Mouse (Mus musculus): Measurements from ENCODE around the gene Map7d2.

DNA sequence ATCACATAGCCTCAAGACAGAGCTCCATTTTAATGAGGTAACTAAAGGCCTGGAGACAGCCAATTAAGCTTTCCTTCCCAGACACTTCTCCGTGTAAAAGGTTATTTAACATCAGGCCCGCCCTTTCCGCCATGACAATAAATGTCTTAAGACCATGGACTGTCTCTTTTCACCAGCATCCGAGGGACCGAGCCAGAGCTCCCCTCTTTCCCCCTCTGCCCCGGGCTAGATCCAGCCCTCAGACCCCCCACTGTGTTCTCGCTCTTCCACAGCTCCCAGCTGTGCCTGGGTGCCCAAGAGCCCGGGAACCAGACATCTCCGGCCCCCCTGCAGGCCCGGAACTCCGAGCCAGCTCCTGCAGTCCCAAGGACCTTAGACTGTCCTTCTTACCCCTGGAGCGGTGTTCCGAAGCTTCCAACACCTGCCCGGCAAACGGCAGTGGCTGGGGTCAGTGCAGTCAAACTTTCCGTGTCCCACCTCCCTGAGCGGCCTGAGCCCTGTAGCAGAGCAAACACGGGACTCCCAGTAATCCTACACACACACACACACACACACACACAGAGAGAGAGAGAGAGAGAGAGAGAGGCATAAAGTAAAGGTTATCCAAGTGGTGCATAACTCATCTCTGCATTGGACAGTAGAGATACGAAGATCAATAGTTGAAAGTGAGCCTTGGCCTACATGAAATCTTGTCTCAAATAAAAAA, 94.1 kb downstream of the Map7d2 start:
- TF ChIP-seq CTCF (IDR thresholded peaks at IDR 0.05; ENCODE audit: control insufficient read depth, insufficient read depth, insufficient read length) (no peak), CEBPB (IDR thresholded peaks at IDR 0.05; ENCODE audit: low read depth) (no peak), MAX (IDR thresholded peaks at IDR 0.05) (no peak), USF1 (IDR thresholded peaks at IDR 0.05; ENCODE audit: low read depth) (no peak), MYOG (IDR thresholded peaks at IDR 0.05; ENCODE audit: control insufficient read depth, extremely low read depth, insufficient read length) (no peak)

Data from C2C12 (cell line).